Mouse (Mus musculus) neural tube, embryonic 15.5 days (tissue): ENCODE results near the gene Nrxn1. TPM values are rescaled to one million over a fixed set of nuclear protein-coding genes. Genes with fewer than 3 reads are reported as not detected.
A peak's percentile ranks its signal among the peaks of the same experiment; 100 is the strongest.

Experiments
- ATAC-seq: fragments of 200-750 bp; cut with Nextera tagmentation; 2 replicates; pipeline ENCODE4 v1.8.0; 2017; ENCODE audit warnings: mild to moderate bottlenecking, moderate TSS enrichment, moderate library complexity; ENCODE audit not compliant: low FRiP score
- H3K27ac ChIP-seq: fragments of 300-500 bp; sonication (generic); replicated peaks from 2 replicates; pipeline ENCODE4 v1.5.1; 2015; ENCODE audit warnings: mild to moderate bottlenecking, inconsistent platforms
- H3K27me3 ChIP-seq: fragments of 300-500 bp; sonication (generic); replicated peaks from 2 replicates; pipeline ENCODE4 v1.6.1; 2015; ENCODE audit warnings: inconsistent platforms
- H3K36me3 ChIP-seq: fragments of 300-500 bp; sonication (generic); 2 replicates; pipeline ENCODE4 v1.6.1; 2015; ENCODE audit warnings: inconsistent platforms
- H3K4me1 ChIP-seq: fragments of 300-500 bp; sonication (generic); 2 replicates; pipeline ENCODE4 v1.6.1; 2015; ENCODE audit warnings: inconsistent platforms
- H3K4me2 ChIP-seq: fragments of 300-500 bp; sonication (generic); 2 replicates; pipeline ENCODE4 v1.6.1; 2015; ENCODE audit warnings: inconsistent platforms, mild to moderate bottlenecking, moderate library complexity
- H3K4me3 ChIP-seq: fragments of 300-500 bp; sonication (generic); replicated peaks from 2 replicates; pipeline ENCODE4 v1.5.1; 2015; ENCODE audit warnings: mild to moderate bottlenecking, inconsistent platforms
- H3K9ac ChIP-seq: fragments of 300-500 bp; sonication (generic); replicated peaks from 2 replicates; pipeline ENCODE4 v1.6.1; 2015; ENCODE audit warnings: mild to moderate bottlenecking, inconsistent platforms
- H3K9me3 ChIP-seq: fragments of 300-500 bp; sonication (generic); replicated peaks from 2 replicates; pipeline ENCODE4 v1.6.1; 2016; ENCODE audit warnings: inconsistent platforms
- WGBS: fragments of 180-500 bp; shearing (Covaris S2); methylation state at CpG from one replicate; pipeline ENCODE4 v1.1.7; 2015; ENCODE audit warnings: mixed read lengths; 5-methylcytosine and 5-hydroxymethylcytosine counted together
- polyA plus RNA-seq: library from polyadenylated mRNA; unstranded; fragments of >200 nt; fragmentation: Nextera tagmentation; extraction: Ambion mirVana; gene quantifications from 2 replicates; pipeline ENCODE4 v1.2.1, GENCODE M21; 2015

Nrxn1 gene
- polyA plus RNA-seq, 1 experiment from 2014 or later: 245 TPM

DNA sequence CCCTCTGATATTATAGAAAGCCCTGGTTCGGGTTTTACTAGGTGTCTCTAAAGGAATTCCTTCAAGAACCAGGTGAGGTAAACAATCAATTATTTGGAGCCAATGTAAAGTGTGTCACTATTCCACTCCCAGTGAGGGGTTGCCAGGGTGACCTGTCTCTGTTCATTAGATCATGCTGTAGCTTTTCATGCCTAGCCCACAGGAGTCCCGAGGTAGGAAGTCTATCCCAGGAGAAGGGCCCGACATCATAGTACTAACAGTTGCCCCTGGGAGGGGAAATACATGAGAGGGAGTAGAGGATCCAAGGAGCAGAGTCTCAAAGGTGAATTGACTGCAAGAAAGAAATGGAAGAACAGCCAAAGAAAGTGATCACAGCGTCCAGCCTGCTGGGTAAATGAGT is 639.6 kb downstream of the Nrxn1 start:
- Histone ChIP-seq H3K4me2 (peak overlapping the region; percentile 78), H3K27ac (peak overlapping the region; percentile 93), H3K4me3 (peak overlapping the region; percentile 73), H3K9ac (peak overlapping the region; percentile 46), H3K9me3 (no peaks in the 10 kb centered on the region), H3K4me1 (peaks cover 25% of the 10 kb centered on the region), H3K27me3 (no peaks in the 10 kb centered on the region), H3K36me3 (no peaks in the 10 kb centered on the region)
- 37% methylated on average over 4 of the region's 4 CpGs for WGBS
- ATAC-seq: no peak

GRCm38 (mm10) chr17:90452770-90453169 is 640.1 kb downstream of the Nrxn1 start:
- H3K4me3 ChIP-seq: peak overlapping the region; percentile 73
- peak overlapping the region; percentile 93 for H3K27ac ChIP-seq
- no peaks in the 10 kb centered on the region for H3K36me3 ChIP-seq
- no peaks in the 10 kb centered on the region for H3K27me3 ChIP-seq
- peak overlapping the region; percentile 78 for H3K4me2 ChIP-seq
- H3K9me3 ChIP-seq: no peaks in the 10 kb centered on the region
- no peak for ATAC-seq
- H3K9ac ChIP-seq: peak overlapping the region; percentile 46
- 46% methylated on average over 2 of the region's 2 CpGs for WGBS
- peaks cover 25% of the 10 kb centered on the region for H3K4me1 ChIP-seq

- H3K27ac ChIP-seq: peak overlapping the region; percentile 93; the same call in 1 of the 2 replicates
- peak overlapping the region; percentile 73 for H3K4me3 ChIP-seq
- peak overlapping the region; percentile 46; the same call in 1 of the 2 replicates for H3K9ac ChIP-seq
- H3K36me3 ChIP-seq: no peaks in the 10 kb centered on the region
- no peaks in the 10 kb centered on the region for H3K9me3 ChIP-seq
- ATAC-seq: no peak
- H3K27me3 ChIP-seq: no peaks in the 10 kb centered on the region
- WGBS: 50% methylated on average over 2 of the region's 2 CpGs
- peaks cover 21% of the 10 kb centered on the region for H3K4me1 ChIP-seq
- peak overlapping the region; percentile 78 for H3K4me2 ChIP-seq
Measured at GRCm38 (mm10) chr17:90451384-90451783, 641.5 kb downstream of the Nrxn1 start.

- Histone ChIP-seq H3K4me2 (no peak overlapping the region), H3K36me3 (no peaks in the 10 kb centered on the region), H3K9me3 (no peaks in the 10 kb centered on the region), H3K27me3 (no peaks in the 10 kb centered on the region), H3K4me1 (no peaks in the 10 kb centered on the region), H3K9ac (no peak overlapping the region), H3K4me3 (no peak overlapping the region), H3K27ac (no peak overlapping the region)
- no peak for ATAC-seq
Measured at GRCm38 (mm10) chr17:90443067-90443466, 649.8 kb downstream of the Nrxn1 start.

GRCm38 (mm10) chr17:90435836-90436235 is 657.0 kb downstream of the Nrxn1 start:
- Histone ChIP-seq H3K9me3 (no peaks in the 10 kb centered on the region), H3K4me3 (no peak overlapping the region), H3K4me1 (no peaks in the 10 kb centered on the region), H3K4me2 (no peak overlapping the region), H3K27me3 (no peaks in the 10 kb centered on the region), H3K36me3 (no peaks in the 10 kb centered on the region), H3K27ac (no peak overlapping the region), H3K9ac (no peak overlapping the region)
- ATAC-seq: no peak

- no peaks in the 10 kb centered on the region for H3K36me3 ChIP-seq
- no peaks in the 10 kb centered on the region for H3K4me1 ChIP-seq
- H3K27me3 ChIP-seq: no peaks in the 10 kb centered on the region
- H3K9me3 ChIP-seq: no peaks in the 10 kb centered on the region
- no peak overlapping the region for H3K9ac ChIP-seq
- ATAC-seq: no peak
- no peak overlapping the region for H3K27ac ChIP-seq
- 79% methylated on average over 2 of the region's 2 CpGs for WGBS
- no peak overlapping the region for H3K4me3 ChIP-seq
- no peak overlapping the region for H3K4me2 ChIP-seq
Measured at GRCm38 (mm10) chr17:90435371-90435770, 657.5 kb downstream of the Nrxn1 start.

DNA sequence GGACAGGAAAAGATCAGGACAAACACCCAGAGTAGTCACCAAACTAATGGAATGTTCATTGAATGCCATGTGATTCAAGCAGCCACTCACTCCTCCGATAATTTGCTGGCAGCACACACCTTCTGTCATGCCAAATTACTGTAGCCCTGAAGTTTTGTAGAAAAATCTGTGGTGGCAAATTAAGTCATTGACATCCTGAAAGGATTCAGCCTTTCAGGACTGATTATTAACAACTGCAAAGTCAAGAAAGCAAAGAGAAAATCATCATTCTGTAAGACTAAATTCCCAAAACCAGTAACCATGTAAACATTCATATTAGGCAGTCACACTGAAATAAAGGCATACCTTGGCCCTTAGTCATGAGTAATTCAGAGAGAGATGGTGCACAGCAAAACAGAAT is 662.7 kb downstream of the Nrxn1 start:
- H3K4me2 ChIP-seq: no peak overlapping the region
- WGBS: 85% methylated on average over 1 of the region's 1 CpGs
- no peak overlapping the region for H3K9ac ChIP-seq
- H3K27ac ChIP-seq: no peak overlapping the region
- no peak for ATAC-seq
- no peaks in the 10 kb centered on the region for H3K4me1 ChIP-seq
- H3K4me3 ChIP-seq: no peak overlapping the region
- no peaks in the 10 kb centered on the region for H3K36me3 ChIP-seq
- H3K9me3 ChIP-seq: no peaks in the 10 kb centered on the region
- no peaks in the 10 kb centered on the region for H3K27me3 ChIP-seq

GRCm38 (mm10) chr17:90425974-90426373 is 666.9 kb downstream of the Nrxn1 start:
- no peaks in the 10 kb centered on the region for H3K27me3 ChIP-seq
- H3K4me3 ChIP-seq: no peak overlapping the region
- WGBS: 85% methylated on average over 3 of the region's 3 CpGs
- H3K4me2 ChIP-seq: no peak overlapping the region
- H3K4me1 ChIP-seq: no peaks in the 10 kb centered on the region
- H3K9ac ChIP-seq: no peak overlapping the region
- H3K36me3 ChIP-seq: no peaks in the 10 kb centered on the region
- no peaks in the 10 kb centered on the region for H3K9me3 ChIP-seq
- H3K27ac ChIP-seq: no peak overlapping the region
- no peak for ATAC-seq

GRCm38 (mm10) chr17:90422591-90422990 is 670.3 kb downstream of the Nrxn1 start:
- H3K27ac ChIP-seq: no peak overlapping the region
- no peak for ATAC-seq
- H3K9me3 ChIP-seq: no peaks in the 10 kb centered on the region
- no peaks in the 10 kb centered on the region for H3K4me1 ChIP-seq
- no peak overlapping the region for H3K4me2 ChIP-seq
- 84% methylated on average over 3 of the region's 3 CpGs for WGBS
- H3K9ac ChIP-seq: no peak overlapping the region
- H3K4me3 ChIP-seq: no peak overlapping the region
- no peaks in the 10 kb centered on the region for H3K27me3 ChIP-seq
- H3K36me3 ChIP-seq: no peaks in the 10 kb centered on the region

GRCm38 (mm10) chr17:90420757-90421156 is 672.1 kb downstream of the Nrxn1 start:
- 95% methylated on average over 2 of the region's 2 CpGs for WGBS
- no peak for ATAC-seq
- no peak overlapping the region for H3K9ac ChIP-seq
- no peak overlapping the region for H3K27ac ChIP-seq
- H3K4me2 ChIP-seq: no peak overlapping the region
- H3K4me3 ChIP-seq: no peak overlapping the region
- H3K27me3 ChIP-seq: no peaks in the 10 kb centered on the region
- no peaks in the 10 kb centered on the region for H3K36me3 ChIP-seq
- no peaks in the 10 kb centered on the region for H3K9me3 ChIP-seq
- no peaks in the 10 kb centered on the region for H3K4me1 ChIP-seq

- ATAC-seq: no peak
- H3K27me3 ChIP-seq: no peaks in the 10 kb centered on the region
- no peak overlapping the region for H3K27ac ChIP-seq
- no peak overlapping the region for H3K9ac ChIP-seq
- H3K36me3 ChIP-seq: no peaks in the 10 kb centered on the region
- WGBS: 83% methylated on average over 1 of the region's 1 CpGs
- no peaks in the 10 kb centered on the region for H3K4me1 ChIP-seq
- no peaks in the 10 kb centered on the region for H3K9me3 ChIP-seq
- H3K4me2 ChIP-seq: no peak overlapping the region
- no peak overlapping the region for H3K4me3 ChIP-seq
Measured at GRCm38 (mm10) chr17:90419615-90420014, 673.3 kb downstream of the Nrxn1 start.

- Histone ChIP-seq H3K27ac (no peak overlapping the region), H3K4me3 (no peak overlapping the region), H3K27me3 (no peaks in the 10 kb centered on the region), H3K9me3 (no peaks in the 10 kb centered on the region), H3K4me2 (no peak overlapping the region), H3K9ac (no peak overlapping the region), H3K4me1 (no peaks in the 10 kb centered on the region), H3K36me3 (no peaks in the 10 kb centered on the region)
- no peak for ATAC-seq
Measured at GRCm38 (mm10) chr17:90396357-90396756, 696.5 kb downstream of the Nrxn1 start.

DNA sequence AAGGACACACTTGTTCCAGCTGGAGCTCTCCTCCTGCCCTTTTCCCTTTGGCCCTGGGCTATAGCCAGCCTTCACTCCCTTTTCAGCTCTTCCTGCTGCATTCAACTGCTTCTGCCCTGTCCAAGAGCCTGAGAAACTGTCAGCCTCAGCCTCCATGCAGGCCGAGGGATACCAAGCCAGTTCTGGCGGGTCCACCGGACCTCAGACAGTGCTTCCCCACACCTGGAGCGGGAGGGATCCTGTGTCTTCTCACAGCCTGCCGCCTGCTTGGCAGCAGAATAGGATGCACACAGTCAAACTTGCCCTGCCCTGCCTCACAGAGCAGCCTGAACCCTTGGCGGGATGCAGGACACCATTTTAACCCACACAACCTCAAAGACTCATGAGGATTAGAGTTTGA is 698.3 kb downstream of the Nrxn1 start:
- Histone ChIP-seq H3K27ac (no peak overlapping the region), H3K9me3 (no peaks in the 10 kb centered on the region), H3K4me1 (0 out of 2 replicates have a peak, but pooled peaks cover 6% of the 10 kb centered on the region), H3K27me3 (no peaks in the 10 kb centered on the region), H3K4me3 (no peak overlapping the region), H3K9ac (no peak overlapping the region), H3K36me3 (no peaks in the 10 kb centered on the region), H3K4me2 (no peak overlapping the region)
- no peak for ATAC-seq
- WGBS: 90% methylated on average over 6 of the region's 6 CpGs
